Mouse (Mus musculus): ENCODE measurements at regions not wholly inside any gene's neighbourhood (a gene's known extent, or its start where the extent isn't known, plus 50 kb on each side); places are given as distances from the start of the nearest gene placed in this dataset.

DNA sequence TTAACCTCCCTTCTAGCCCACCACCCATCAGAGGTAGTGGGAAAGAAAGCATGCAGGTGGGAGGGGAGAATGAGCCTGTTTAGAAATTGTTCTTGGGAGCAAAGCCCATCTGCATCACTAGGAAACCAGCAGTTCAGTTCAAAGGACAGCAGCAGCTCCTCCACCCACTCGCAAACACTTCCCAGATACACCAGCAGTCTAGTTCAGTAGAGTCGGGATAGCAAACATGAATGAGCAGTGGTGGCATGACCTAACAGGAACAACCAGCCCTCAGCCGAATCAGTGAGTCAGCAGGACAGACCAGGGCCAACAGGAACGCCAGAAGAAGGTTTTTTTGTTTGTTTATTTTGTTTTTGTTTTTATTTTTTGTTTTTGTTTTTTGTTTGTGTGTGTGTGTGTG, 74.5 kb upstream of the Zfp648 start:
- TF ChIP-seq CTCF (IDR thresholded peaks at IDR 0.05) = no peak
- no peak for TF ChIP-seq EP300 (IDR thresholded peaks at IDR 0.05)

Measured in lung, postnatal 0 days (tissue).